ENCODE assay signal across 34 mouse cellular contexts in the genomic region with DNA sequence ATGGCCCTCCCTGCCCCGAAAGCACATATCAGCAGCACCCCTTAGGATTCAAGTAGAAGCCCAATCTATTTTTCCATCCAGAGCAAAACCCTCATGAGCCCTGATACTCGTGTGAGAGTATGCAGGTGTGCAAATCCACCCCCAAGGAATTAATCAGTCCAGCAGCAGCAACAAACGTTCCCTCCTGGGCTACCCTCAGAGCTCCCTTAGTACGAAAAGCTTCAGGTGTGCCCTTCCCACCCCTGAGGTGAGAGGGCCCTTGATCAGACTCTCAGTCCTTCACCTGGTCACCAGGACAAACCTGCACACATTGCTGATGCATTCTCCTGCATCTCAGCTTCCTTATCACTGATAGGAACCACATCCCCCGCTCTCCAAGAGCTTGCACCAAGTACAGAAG. TPM values are rescaled to one million over a fixed set of nuclear protein-coding genes. Genes with fewer than 3 reads are reported as not detected.
"Had no signal": no experiment of that assay in that cellular context is flagged by ENCODE, and none has a peak within 500 bp of the region (broad histone marks: within the 10 kb centered on the region; RNA-seq: fewer than 3 reads in every experiment).

No protein-coding gene starts in this region.

- H3K9ac ChIP-seq: heart, embryonic 12.5 days; heart, embryonic 13.5 days; heart, embryonic 15.5 days; hindbrain, embryonic 12.5 days; hindbrain, embryonic 13.5 days; hindbrain, embryonic 14.5 days; hindbrain, embryonic 15.5 days; kidney, embryonic 15.5 days had no signal

- H3K4me1 ChIP-seq: heart, embryonic 10.5 days; hindbrain, embryonic 10.5 days; hindbrain, embryonic 12.5 days; hindbrain, embryonic 13.5 days; hindbrain, embryonic 15.5 days; kidney, embryonic 15.5 days had no signal

- DNase-seq: heart, adult 2 months; heart, postnatal 10 days; heart, postnatal 14 days; heart, postnatal 36 days; heart, postnatal 4 days; kidney, adult 11 months; kidney, adult 18-20 months; kidney, adult 2 months; kidney, adult 8-10 months; kidney, adult 9 months; kidney, postnatal 10 days; kidney, postnatal 14 days; kidney, postnatal 25 days; kidney, postnatal 36 days; kidney, postnatal 4 days; layer of hippocampus, adult 9-11 months; layer of hippocampus, postnatal 36 days had no signal

- H3K36me3 ChIP-seq: heart, embryonic 10.5 days; heart, embryonic 12.5 days; heart, embryonic 15.5 days; hindbrain, embryonic 10.5 days; hindbrain, embryonic 12.5 days; hindbrain, embryonic 13.5 days; hindbrain, embryonic 15.5 days had no signal

- H3K9me3 ChIP-seq: heart, embryonic 10.5 days; heart, embryonic 15.5 days; hindbrain, embryonic 12.5 days; hindbrain, embryonic 13.5 days; hindbrain, embryonic 15.5 days; kidney, embryonic 15.5 days had no signal

- H3K4me3 ChIP-seq: heart, adult 2 months; heart, embryonic 10.5 days; heart, embryonic 12.5 days; heart, embryonic 13.5 days; heart, embryonic 15.5 days; hindbrain, embryonic 10.5 days; hindbrain, embryonic 12.5 days; hindbrain, embryonic 13.5 days; hindbrain, embryonic 15.5 days; kidney, embryonic 15.5 days; layer of hippocampus, adult 2 months had no signal

- ATAC-seq: hindbrain, embryonic 16.5 days; hindbrain, postnatal 0 days; inflammation-experienced regulatory T-cells, adult 6 months had no signal

- H3K4me2 ChIP-seq: heart, embryonic 11.5 days; heart, embryonic 12.5 days; heart, embryonic 13.5 days; heart, embryonic 15.5 days; hindbrain, embryonic 12.5 days; hindbrain, embryonic 13.5 days; hindbrain, embryonic 14.5 days; hindbrain, embryonic 15.5 days; kidney, embryonic 15.5 days had no signal

- H3K27me3 ChIP-seq: heart, embryonic 12.5 days; heart, embryonic 13.5 days; heart, embryonic 15.5 days; hindbrain, embryonic 12.5 days; hindbrain, embryonic 13.5 days; hindbrain, embryonic 15.5 days; kidney, embryonic 15.5 days had no signal

- H3K27ac ChIP-seq: heart, adult 2 months; heart, embryonic 10.5 days; heart, embryonic 13.5 days; heart, embryonic 15.5 days; hindbrain, embryonic 10.5 days; hindbrain, embryonic 12.5 days; hindbrain, embryonic 13.5 days; hindbrain, embryonic 14.5 days; hindbrain, embryonic 15.5 days; hindbrain, postnatal 0 days; kidney, embryonic 15.5 days; kidney, postnatal 0 days; layer of hippocampus, adult 2 months had no signal

RNA-seq across cellular contexts. Expression of a gene that starts 37.9 kb away (rescaled TPM):
- total RNA-seq: hematopoietic stem cell, adult 5-6 weeks had no signal
- polyA plus RNA-seq: inflammation-experienced regulatory T-cells, adult 6 months had no signal
